Mouse (Mus musculus): Measurements from ENCODE around the gene Tal1. TPM values are rescaled to one million over a fixed set of nuclear protein-coding genes. Genes with fewer than 3 reads are reported as not detected.

Gene Tal1
- total RNA-seq, 2 experiments from 2014 or later = 2.4 to 3.6 TPM

- peak in 1 of 2 experiments; percentile 40 for DNase-seq (ENCODE audit: low spot score in 2 of 2)
These were observed 45.5 kb downstream of the Tal1 start for GRCm38 (mm10) chr4:115101682-115102081.

GRCm38 (mm10) chr4:115103510-115103909 lies 47.3 kb downstream of the Tal1 start:
- no peak for DNase-seq (ENCODE audit: low spot score in 2 of 2)

GRCm38 (mm10) chr4:115111167-115111566 lies 54.9 kb downstream of the Tal1 start:
- DNase-seq (ENCODE audit: low spot score in 2 of 2) = no peak

GRCm38 (mm10) chr4:115113266-115113665 lies 57.0 kb downstream of the Tal1 start:
- DNase-seq (ENCODE audit: low spot score in 2 of 2) = no peak

GRCm38 (mm10) chr4:115119642-115120041 lies 63.4 kb downstream of the Tal1 start:
- DNase-seq (ENCODE audit: low spot score in 2 of 2) = no peak

GRCm38 (mm10) chr4:115121162-115121561 lies 64.9 kb downstream of the Tal1 start:
- DNase-seq (ENCODE audit: low spot score in 2 of 2) = no peak

Other genes with a start within 250 kb of the Tal1 start
- not detected for gene Gm12830, start 234.7 kb upstream of the Tal1 start, total RNA-seq (2021)
- 1 to 10 TPM; 1.4 to 1.5 TPM for gene Foxd2, start 147.6 kb upstream of the Tal1 start, total RNA-seq (2021)
- not detected for gene Foxe3, start 130.4 kb upstream of the Tal1 start, total RNA-seq (2021)
- gene Cmpk1, start 69.2 kb upstream of the Tal1 start, total RNA-seq (2021) = 10 to 100 TPM; 42.9 to 45.3 TPM
- 1 to 10 TPM; 5.2 TPM for gene Stil, start 56.3 kb upstream of the Tal1 start, total RNA-seq (2021)
- gene Pdzk1ip1, start 32.3 kb downstream of the Tal1 start, total RNA-seq (2021) = under 1 TPM in 1 of 2 experiments, not detected in 1; 0.70 TPM
- gene Cyp4x1, start 77.9 kb downstream of the Tal1 start, total RNA-seq (2021) = under 1 TPM in 1 of 2 experiments, not detected in 1; 0.07 TPM
- gene Cyp4a29, start 185.7 kb downstream of the Tal1 start, total RNA-seq (2021) = not detected
- not detected for gene Cyp4a12a, start 242.6 kb downstream of the Tal1 start, total RNA-seq (2021)